Mouse (Mus musculus) MEL (cell line): ENCODE measurements around the gene Tep1.

Experiments used
- CTCF ChIP-seq, 3 experiments: IDR thresholded peaks in 2 of 3; conservative IDR thresholded peaks in 1 of 3; 2 replicates each; pipeline ENCODE4 v1.5.1; 2011 to 2012; ENCODE audit warnings: low read length in 3 of 3, low read depth in 2 of 3, mild to moderate bottlenecking in 2 of 3, improper control_type of control experiment in 1 of 3, inconsistent platforms in 1 of 3, mixed read lengths in 1 of 3, moderate library complexity in 1 of 3; ENCODE audit not compliant: control insufficient read depth in 1 of 3, insufficient read depth in 1 of 3, poor library complexity in 1 of 3, severe bottlenecking in 1 of 3
- EP300 ChIP-seq, 2 experiments: IDR thresholded peaks; 2 replicates each; pipeline ENCODE4 v1.6.1; 2011; ENCODE audit warnings: improper control_type of control experiment in 2 of 2, low read length in 2 of 2, low read depth in 1 of 2, mild to moderate bottlenecking in 1 of 2
- TCF12 ChIP-seq: IDR thresholded peaks from 2 replicates; pipeline ENCODE4 v1.6.1; 2014; ENCODE audit warnings: low read depth, mild to moderate bottlenecking, inconsistent platforms, low read length, improper control_type of control experiment, moderate library complexity
- ZNF384 ChIP-seq: IDR thresholded peaks from 2 replicates; pipeline ENCODE4 v1.6.1; 2012; ENCODE audit warnings: low read depth, mild to moderate bottlenecking, inconsistent platforms, low read length, improper control_type of control experiment

DNA sequence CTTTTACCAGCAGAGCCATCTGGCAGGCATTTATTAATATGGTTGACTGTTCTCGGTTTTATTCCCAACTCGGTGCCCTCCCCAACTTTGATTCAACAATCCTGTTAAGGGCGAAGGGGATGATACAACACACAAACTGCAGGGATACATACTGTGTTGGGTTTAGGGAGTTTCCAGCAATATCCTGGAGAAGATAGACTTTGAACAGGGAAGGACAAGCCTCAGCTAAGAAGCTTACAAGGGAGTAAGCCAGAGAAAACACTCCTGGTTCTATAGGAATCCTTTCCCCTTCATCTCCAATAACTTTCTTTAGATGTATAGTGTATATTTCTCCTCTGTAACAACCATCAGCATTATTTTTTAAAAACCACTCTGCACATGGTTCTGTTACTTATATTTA is 4.8 kb upstream of the Tep1 start:
- TF ChIP-seq CTCF (IDR thresholded peaks at IDR 0.05 in 2 of 3, conservative IDR thresholded peaks at IDR 0.05 in 1 of 3; ENCODE audit: control insufficient read depth in 1 of 3, insufficient read depth in 1 of 3, low read depth in 2 of 3, low read length in 3 of 3, poor library complexity in 1 of 3, severe bottlenecking in 1 of 3) (no peak), TCF12 (no peak), EP300 (IDR thresholded peaks at IDR 0.05; ENCODE audit: low read depth in 1 of 2, low read length in 2 of 2) (no peak), ZNF384 (no peak)
